Mouse (Mus musculus) granulocyte monocyte progenitor cell, adult 5-6 weeks (primary cell): ENCODE results near the gene Apba2. TPM values are rescaled to one million over a fixed set of nuclear protein-coding genes. Genes with fewer than 3 reads are reported as not detected.

Experiments
- ATAC-seq: replicated peaks from 2 replicates; pipeline ENCODE4 v1.8.0; 2016; ENCODE audit warnings: mild to moderate bottlenecking, moderate TSS enrichment, inconsistent platforms; ENCODE audit not compliant: poor library complexity, severe bottlenecking
- total RNA-seq, 2 experiments: library from RNA; stranded (forward) in 1 of 2; stranded (reverse) in 1 of 2; fragments of 200-712, 200-1000 nt in 1 of 2; fragments of >200 nt in 1 of 2; fragmentation: Nextera tagmentation in 1 of 2; gene quantifications; 2 replicates each; pipeline ENCODE4 v1.2.3; 2014 to 2017

The Apba2 gene
- total RNA-seq (2014; fragmentation: Nextera tagmentation) = not detected in 2 replicates
- not detected in 2 replicates for total RNA-seq (2017)

GRCm38 (mm10) chr7:64501536-64502270 is at the start of gene Apba2:
TSS of gene Apba2 (plus strand) at chr7:64501706.
- no peak; the same call in 1 of the 2 replicates for ATAC-seq

DNA sequence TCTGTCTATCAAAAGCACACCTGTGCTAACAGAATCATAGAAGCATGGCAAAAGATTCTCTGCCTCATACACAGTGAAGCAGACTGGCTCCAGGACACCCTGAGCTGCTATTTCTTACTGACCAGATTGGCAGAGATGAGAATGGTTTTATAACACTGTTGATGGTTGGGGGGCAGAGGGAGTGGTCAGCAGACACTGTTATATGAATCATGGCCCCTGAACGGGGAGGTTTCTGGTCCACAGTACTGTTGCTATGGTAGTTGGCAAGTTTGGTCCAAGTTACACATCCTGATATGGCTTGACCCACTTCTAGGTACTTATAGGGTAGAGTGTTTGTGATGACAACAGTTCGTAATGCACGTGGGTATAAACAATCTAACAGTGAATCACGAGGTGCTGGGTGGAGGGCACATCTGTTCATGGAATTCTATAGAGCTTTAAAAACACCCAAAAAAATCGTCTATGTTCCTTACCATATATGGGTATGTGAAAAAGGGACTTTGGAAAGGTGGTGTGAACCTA is 49.6 kb upstream of the Apba2 start:
- no peak for ATAC-seq

GRCm38 (mm10) chr7:64452471-64453222 is 48.9 kb upstream of the Apba2 start:
- ATAC-seq = no peak

GRCm38 (mm10) chr7:64456176-64456575 is 45.3 kb upstream of the Apba2 start:
- no peak for ATAC-seq

- no peak for ATAC-seq
Measured at GRCm38 (mm10) chr7:64456676-64457075, 44.8 kb upstream of the Apba2 start.

- no peak for ATAC-seq
Measured at GRCm38 (mm10) chr7:64457811-64458210, 43.7 kb upstream of the Apba2 start.

DNA sequence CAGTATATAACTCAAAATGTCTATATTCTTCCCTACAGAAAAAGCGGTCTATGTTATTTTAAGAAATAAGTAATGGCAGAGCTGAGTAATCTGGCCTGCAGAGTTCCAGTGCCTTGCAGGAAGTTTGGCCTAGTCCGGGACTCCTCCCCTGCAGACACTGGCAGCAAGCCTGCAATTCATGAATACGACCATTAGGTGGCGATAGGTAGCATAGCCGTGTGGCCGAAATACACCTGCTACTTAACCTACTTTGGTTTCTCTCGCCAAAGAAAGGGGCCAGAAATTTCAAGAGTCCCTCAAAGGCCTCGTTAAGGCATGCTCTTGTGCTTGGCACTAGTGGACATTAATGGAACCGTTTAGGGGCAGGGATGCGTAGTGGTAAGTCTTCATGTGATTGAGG is 4.1 kb upstream of the Apba2 start:
- 0 out of 2 replicates have a peak, but pooled peaks have one; percentile 33 for ATAC-seq

- ATAC-seq = no peak
Measured at GRCm38 (mm10) chr7:64502271-64503180, 1.0 kb downstream of the Apba2 start.

DNA sequence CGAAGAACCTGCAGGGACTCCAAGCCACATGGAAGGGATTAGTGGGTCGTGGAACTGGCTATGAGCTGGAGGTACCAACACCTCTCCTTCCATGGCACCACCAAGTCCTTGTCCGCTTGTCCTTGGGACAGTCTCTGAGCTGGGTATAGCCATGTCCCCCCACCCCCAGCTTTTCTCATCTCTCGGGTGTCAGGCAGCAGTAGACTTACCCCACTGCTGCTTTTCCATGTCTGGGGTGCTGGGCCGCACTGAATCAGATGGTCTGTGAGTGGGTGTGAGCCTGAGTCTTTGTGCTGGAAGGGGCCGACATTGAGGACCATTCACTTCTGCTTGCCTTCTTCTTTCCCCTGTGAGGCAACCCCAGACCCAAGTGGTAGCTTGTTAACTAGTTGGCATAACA is 2.1 kb downstream of the Apba2 start:
- no peak for ATAC-seq

DNA sequence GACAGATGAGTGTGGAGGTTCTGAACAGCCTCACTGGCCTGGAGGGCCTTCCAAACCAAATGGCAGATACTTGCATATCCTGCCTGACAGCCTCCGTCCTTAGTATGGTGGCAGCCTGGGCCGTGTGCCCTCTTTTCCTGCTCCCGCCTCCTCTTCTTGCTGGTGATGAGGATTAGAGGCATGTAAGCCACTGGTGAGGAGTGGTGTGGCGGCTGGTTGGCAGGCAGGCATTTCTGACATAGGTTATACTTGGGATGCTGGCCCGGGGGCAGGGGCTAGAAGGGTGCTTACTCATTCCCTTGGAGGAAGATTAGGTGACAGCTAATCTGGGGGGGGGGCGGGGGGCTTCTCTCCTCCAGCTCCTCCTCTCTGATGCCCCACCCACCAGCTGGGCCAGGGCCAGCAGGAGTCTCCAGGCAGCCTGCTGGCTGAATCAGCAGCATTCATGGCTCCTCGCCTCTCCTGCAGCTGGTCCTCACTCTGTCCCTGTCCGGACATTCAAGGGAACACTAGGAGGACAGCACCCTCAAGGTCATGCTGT is 3.3 kb downstream of the Apba2 start:
- no peak for ATAC-seq

DNA sequence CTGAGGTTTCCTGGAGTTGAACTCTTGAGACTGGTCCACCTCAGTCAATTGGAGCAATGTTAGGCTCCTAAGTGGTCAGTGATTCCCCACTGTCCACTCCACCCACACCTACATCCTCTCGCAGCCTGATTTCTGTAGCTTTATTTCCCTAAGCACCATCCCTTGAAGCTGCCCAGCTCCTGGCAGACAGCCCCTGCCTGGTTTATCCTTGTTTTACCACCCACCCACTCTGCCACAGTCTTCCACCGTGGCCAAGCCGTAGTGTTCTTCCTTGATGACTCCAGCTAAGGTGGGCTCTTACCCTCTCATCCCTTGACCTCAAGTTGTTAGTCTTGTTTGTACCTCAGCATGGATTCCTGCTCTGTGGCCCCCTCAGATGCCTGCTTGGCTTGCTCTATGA is 4.1 kb downstream of the Apba2 start:
- ATAC-seq = no peak

- ATAC-seq = no peak
Measured at GRCm38 (mm10) chr7:64508826-64509225, 7.3 kb downstream of the Apba2 start.

DNA sequence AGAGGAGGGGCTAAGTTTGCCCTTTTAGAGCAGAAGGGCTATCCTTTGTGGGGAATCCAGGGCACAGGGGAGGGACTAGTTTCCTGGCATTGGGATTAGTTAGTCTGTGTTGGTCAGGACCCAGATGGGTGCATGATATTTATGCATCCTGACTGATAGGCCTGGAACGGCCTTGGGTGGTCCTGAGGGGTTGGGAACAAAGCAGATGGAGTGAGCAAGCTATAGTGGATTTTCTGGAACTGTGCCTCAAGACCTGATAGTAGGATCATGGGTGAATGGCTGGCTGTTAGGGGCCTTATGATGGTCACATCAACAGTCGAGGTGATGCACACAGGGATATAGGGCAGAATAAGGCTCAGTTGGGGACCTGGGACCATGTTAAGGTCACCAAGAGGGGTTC is 8.4 kb downstream of the Apba2 start:
- ATAC-seq = no peak

- no peak for ATAC-seq
Measured at GRCm38 (mm10) chr7:64510526-64511210, 9.2 kb downstream of the Apba2 start.

DNA sequence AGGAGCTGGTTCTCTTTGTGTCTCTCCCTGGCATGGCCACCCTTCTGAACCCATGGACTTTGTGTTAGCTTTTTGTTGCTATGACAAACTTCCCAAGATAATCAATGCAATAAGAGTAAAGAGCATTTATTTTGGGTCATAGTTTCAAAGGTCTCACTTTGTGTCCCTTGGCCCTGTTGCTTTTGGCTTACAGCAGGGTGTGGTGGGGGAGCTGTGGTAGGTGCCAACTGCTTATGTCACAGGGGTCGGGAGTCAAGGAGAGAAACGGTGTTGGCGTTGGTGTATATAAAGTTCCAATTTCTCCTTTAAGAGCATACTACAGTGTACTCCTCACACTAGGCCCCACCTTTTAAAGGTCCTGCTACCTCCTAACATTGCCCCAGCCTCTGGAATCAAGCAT is 12.1 kb downstream of the Apba2 start:
- no peak for ATAC-seq

- no peak for ATAC-seq
Measured at GRCm38 (mm10) chr7:64515280-64515679, 13.8 kb downstream of the Apba2 start.

- no peak for ATAC-seq
Measured at GRCm38 (mm10) chr7:64515891-64516290, 14.4 kb downstream of the Apba2 start.

DNA sequence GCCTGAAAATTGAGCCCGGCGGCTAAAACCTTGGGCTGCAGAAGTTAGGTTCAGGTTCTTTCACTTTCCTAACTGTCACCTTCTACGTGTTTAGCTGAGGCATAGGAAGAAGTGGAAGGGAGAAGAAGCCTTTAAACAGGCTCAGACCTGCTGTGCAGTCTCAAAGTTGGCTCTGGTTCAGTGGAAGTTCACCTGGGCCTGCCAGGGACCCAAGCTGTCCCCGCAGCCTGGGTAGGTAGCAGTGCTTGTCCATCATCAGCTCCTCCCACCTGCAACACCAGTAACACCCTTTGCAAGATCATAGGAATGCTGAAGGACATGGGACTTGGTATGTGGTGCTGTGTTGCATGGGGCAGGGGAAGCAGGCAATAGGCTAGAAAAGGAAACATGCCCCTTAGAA is 17.6 kb downstream of the Apba2 start:
- no peak for ATAC-seq

DNA sequence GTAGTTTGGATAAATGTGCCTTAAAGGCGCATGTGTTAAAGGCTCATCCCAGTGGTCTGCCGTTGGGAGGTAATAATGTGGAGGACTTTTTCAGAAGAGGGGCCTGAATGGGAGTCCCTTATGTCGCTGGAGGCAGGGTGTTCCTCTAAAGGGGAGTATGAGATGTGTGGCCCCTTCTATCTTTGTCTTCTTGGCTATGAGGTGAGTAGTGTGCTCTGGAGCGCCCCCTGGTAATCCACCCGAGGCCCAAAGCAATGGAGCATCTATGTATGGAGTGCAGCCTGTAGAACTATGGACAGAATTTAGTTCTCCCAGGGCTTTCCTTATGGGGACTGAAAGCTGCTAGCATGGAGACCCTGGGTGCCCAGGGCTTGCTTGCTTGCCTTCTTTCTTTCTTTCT is 18.0 kb downstream of the Apba2 start:
- ATAC-seq = no peak
